Comparison of ENCODE assay signal across 9 mouse cellular contexts in the genomic region with DNA sequence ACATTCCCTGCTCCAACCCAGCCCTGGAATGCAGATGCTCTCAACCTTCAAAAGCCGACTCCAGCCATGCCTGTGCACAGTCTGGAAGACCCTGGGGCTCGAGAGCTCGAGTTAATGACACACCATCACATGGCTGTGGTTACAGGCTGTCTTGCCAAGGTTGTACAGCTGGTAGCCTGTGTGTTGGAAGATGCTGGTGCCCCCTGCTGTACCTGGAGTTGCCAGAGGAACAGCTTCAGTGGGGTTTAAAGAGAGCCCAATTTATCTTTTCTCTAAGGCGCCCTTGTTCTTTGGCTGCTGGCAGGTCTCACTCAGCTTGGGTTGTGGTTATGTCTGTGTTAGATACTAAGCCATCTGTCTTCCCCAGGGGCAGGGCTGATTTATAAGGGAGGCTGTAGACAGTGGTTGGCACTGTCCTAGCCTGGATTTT.
A peak's percentile ranks its signal among the peaks of the same experiment; 100 is the strongest.
DNase-seq lines count a peak whose midpoint lies in the region; ATAC-seq and TF ChIP-seq lines count a peak whose summit lies in the region.
"Had no signal": no experiment of that assay in that cellular context is flagged by ENCODE, and none has a peak within 500 bp of the region (broad histone marks: within the 10 kb centered on the region; RNA-seq: fewer than 3 reads in every experiment).

No protein-coding gene starts in this region.

- 6% methylated on average over 4 of the region's 4 CpGs for WGBS in cerebellum, adult 2 months
- WGBS in hindbrain, embryonic 12.5 days: 54% methylated on average over 4 of the region's 4 CpGs
- 30% methylated on average over 4 of the region's 4 CpGs for WGBS in stomach, postnatal 0 days
- WGBS in intestine, embryonic 15.5 days: 35% methylated on average over 4 of the region's 4 CpGs

- no peak for TF ChIP-seq POLR2A in cerebellum, adult 2 months (IDR thresholded peaks at IDR 0.05; ENCODE audit: borderline replicate concordance, insufficient read depth, low read length)

- no peaks in the 10 kb centered on the region for H3K27me3 ChIP-seq in cerebellum, adult 2 months (ENCODE audit: control insufficient read depth, insufficient read depth, low read length)
- H3K27me3 ChIP-seq in hindbrain, embryonic 12.5 days: no peaks in the 10 kb centered on the region
- H3K27me3 ChIP-seq in stomach, postnatal 0 days (ENCODE audit: control insufficient read depth, insufficient read depth, low read length): no peaks in the 10 kb centered on the region
- no peaks in the 10 kb centered on the region for H3K27me3 ChIP-seq in intestine, embryonic 15.5 days (replicated peaks)
- H3K27me3 ChIP-seq: heart, embryonic 13.5 days had no signal

- no peak overlapping the region for H3K27ac ChIP-seq in cerebellum, adult 2 months (ENCODE audit: insufficient read depth, low read length)
- H3K27ac ChIP-seq in hindbrain, embryonic 12.5 days: no peak overlapping the region
- no peak overlapping the region for H3K27ac ChIP-seq in stomach, postnatal 0 days (replicated peaks)
- H3K27ac ChIP-seq in intestine, embryonic 15.5 days: no peak overlapping the region
- H3K27ac ChIP-seq: heart, embryonic 13.5 days had no signal

- no peak overlapping the region for H3K4me2 ChIP-seq in hindbrain, embryonic 12.5 days (replicated peaks)
- H3K4me2 ChIP-seq in stomach, postnatal 0 days (replicated peaks; ENCODE audit: low read depth): no peak overlapping the region
- H3K4me2 ChIP-seq in intestine, embryonic 15.5 days (replicated peaks): no peak overlapping the region
- H3K4me2 ChIP-seq: heart, embryonic 13.5 days had no signal

- H3K9me3 ChIP-seq in hindbrain, embryonic 12.5 days (replicated peaks): no peaks in the 10 kb centered on the region
- no peaks in the 10 kb centered on the region for H3K9me3 ChIP-seq in stomach, postnatal 0 days (ENCODE audit: control insufficient read depth, low read length)
- H3K9me3 ChIP-seq in intestine, embryonic 15.5 days: no peaks in the 10 kb centered on the region
- H3K9me3 ChIP-seq: heart, embryonic 13.5 days had no signal

- DNase-seq in embryo, embryonic 10.5 days (ENCODE audit: low spot score): peak; percentile 14
- no peak for DNase-seq in embryo, embryonic 9.5 days (ENCODE audit: extremely low spot score)
- peak; percentile 10 to 11 for DNase-seq in cerebellum, adult 2 months
- peak; percentile 45 for DNase-seq in mesoderm, embryonic 11.5 days (ENCODE audit: low read depth, low spot score)
- DNase-seq in stomach, postnatal 0 days (ENCODE audit: low spot score): no peak
- DNase-seq in lung, postnatal 4 days: no peak

- H3K4me3 ChIP-seq in cerebellum, adult 2 months (replicated peaks; ENCODE audit: insufficient read depth, low read depth, low read length): no peak overlapping the region
- no peak overlapping the region for H3K4me3 ChIP-seq in hindbrain, embryonic 12.5 days
- H3K4me3 ChIP-seq in stomach, postnatal 0 days (ENCODE audit: low read depth, low read length): no peak overlapping the region
- no peak overlapping the region for H3K4me3 ChIP-seq in intestine, embryonic 15.5 days (replicated peaks)
- H3K4me3 ChIP-seq: heart, embryonic 13.5 days had no signal

- no peaks in the 10 kb centered on the region for H3K4me1 ChIP-seq in cerebellum, adult 2 months (ENCODE audit: control insufficient read depth, insufficient read depth, low read length)
- peaks cover 11% of the 10 kb centered on the region; the same call in 1 of the 2 replicates for H3K4me1 ChIP-seq in hindbrain, embryonic 12.5 days
- H3K4me1 ChIP-seq in stomach, postnatal 0 days (replicated peaks; ENCODE audit: control insufficient read depth, insufficient read depth): no peaks in the 10 kb centered on the region
- H3K4me1 ChIP-seq in intestine, embryonic 15.5 days (replicated peaks): no peaks in the 10 kb centered on the region
- H3K4me1 ChIP-seq: heart, embryonic 13.5 days had no signal

- ATAC-seq in hindbrain, embryonic 12.5 days (ENCODE audit: low FRiP score): peak; percentile 67
- no peak for ATAC-seq in stomach, postnatal 0 days (ENCODE audit: low FRiP score, low TSS enrichment)
- ATAC-seq in intestine, embryonic 15.5 days: no peak

- TF ChIP-seq CTCF in cerebellum, adult 2 months (IDR thresholded peaks at IDR 0.05; ENCODE audit: borderline replicate concordance, insufficient read depth, low read depth, low read length): no peak
- TF ChIP-seq CTCF in stomach, postnatal 0 days (IDR thresholded peaks at IDR 0.05; ENCODE audit: low read depth): peak; percentile 8; the same call in 1 of the 2 replicates

- no peak for TF ChIP-seq EP300 in stomach, postnatal 0 days (optimal IDR thresholded peaks at IDR 0.05)

- H3K36me3 ChIP-seq in hindbrain, embryonic 12.5 days: no peaks in the 10 kb centered on the region
- H3K36me3 ChIP-seq in stomach, postnatal 0 days (ENCODE audit: control insufficient read depth, insufficient read depth, low read length): no peaks in the 10 kb centered on the region
- no peaks in the 10 kb centered on the region for H3K36me3 ChIP-seq in intestine, embryonic 15.5 days
- H3K36me3 ChIP-seq: heart, embryonic 13.5 days had no signal

- H3K9ac ChIP-seq in hindbrain, embryonic 12.5 days: no peak overlapping the region
- H3K9ac ChIP-seq in stomach, postnatal 0 days (ENCODE audit: low read length): no peak overlapping the region
- H3K9ac ChIP-seq in intestine, embryonic 15.5 days: no peak overlapping the region
- H3K9ac ChIP-seq: heart, embryonic 13.5 days had no signal

Comparison
In these comparisons a context has a peak if more than half of its experiments do, and no peak if none do; other contexts are left out.
1. DNase-seq: peak in embryo, embryonic 10.5 days (single experiment), cerebellum, adult 2 months (2 of 2) and mesoderm, embryonic 11.5 days (single experiment); none in embryo, embryonic 9.5 days (single experiment), stomach, postnatal 0 days (single experiment) and lung, postnatal 4 days (0 of 2).